Mouse (Mus musculus): ENCODE data around the gene Fbxo2. TPM values are rescaled to one million over a fixed set of nuclear protein-coding genes. Genes with fewer than 3 reads are reported as not detected.
A peak's percentile ranks its signal among the peaks of the same experiment; 100 is the strongest.

The Fbxo2 gene
- polyA plus RNA-seq, 1 experiment from 2014 or later = 1.9 TPM

DNA sequence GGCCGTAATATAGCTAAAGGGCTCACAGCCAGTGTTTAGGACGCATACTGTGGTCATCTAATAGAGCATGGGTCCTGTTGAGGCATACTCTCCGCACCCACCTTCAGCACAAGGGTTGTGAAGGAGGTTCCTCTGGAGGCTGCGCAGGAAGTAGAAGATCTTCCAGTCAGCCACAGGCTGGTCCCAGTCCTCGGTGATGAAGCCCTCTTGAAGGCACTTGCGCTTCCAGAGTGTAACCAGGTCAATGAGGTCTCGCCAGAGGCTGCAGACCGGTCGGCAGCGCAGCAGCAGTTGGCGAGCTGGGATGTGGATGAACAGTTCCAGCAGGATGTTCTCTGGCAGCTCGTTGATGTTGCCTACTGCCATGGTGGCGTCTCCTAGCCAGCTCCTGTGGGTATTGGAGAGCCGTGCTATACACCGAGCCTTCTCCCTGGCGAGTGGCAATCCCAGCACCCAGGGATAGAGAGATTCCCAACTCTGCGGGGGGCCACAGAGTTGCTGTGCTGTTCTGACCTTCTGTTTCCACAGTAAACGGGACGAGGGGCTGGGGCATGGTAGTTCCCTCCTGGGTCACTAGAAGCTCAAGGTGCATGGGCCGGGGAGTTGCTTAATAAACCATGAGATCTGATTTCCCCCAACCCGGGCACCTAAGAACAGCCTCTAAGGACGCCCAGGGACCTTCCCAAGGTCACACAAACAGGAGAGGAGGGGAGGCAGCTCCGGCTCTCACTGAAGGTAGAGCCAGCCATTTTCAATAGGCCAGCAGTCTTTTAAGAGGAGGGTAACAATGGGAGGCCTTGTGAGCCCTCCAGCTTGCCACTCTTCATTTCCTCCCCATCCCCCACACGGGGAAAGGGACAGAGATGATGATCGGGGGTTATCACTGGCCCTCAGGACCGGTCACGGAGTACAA lies 1.7 kb upstream of the Fbxo2 start:
- ATAC-seq (replicated peaks; ENCODE audit: insufficient number of reproducible peaks, low FRiP score, low TSS enrichment, low read depth) = no peak
- no peak for DNase-seq (ENCODE audit: low spot score)
- no peaks in the 10 kb centered on the region for H3K9me3 ChIP-seq (replicated peaks; ENCODE audit: control insufficient read depth, low read length)
- peak overlapping the region; percentile 72 for H3K9ac ChIP-seq (replicated peaks; ENCODE audit: low read length)
- peak overlapping the region; percentile 63 for H3K4me3 ChIP-seq (ENCODE audit: low read depth, low read length)
- no peak overlapping the region; the same call in 1 of the 2 replicates for H3K27ac ChIP-seq (replicated peaks; ENCODE audit: low read depth, low read length)
- 27% methylated on average over 27 of the region's 27 CpGs for WGBS
- H3K4me2 ChIP-seq (ENCODE audit: low read depth, low read length) = peak overlapping the region; percentile 97
- peaks cover 31% of the 10 kb centered on the region for H3K27me3 ChIP-seq (ENCODE audit: control insufficient read depth, insufficient read depth, low read length)
- H3K4me1 ChIP-seq (ENCODE audit: control insufficient read depth, insufficient read depth, low read length) = no peaks in the 10 kb centered on the region; the same call in 1 of the 2 replicates
- H3K36me3 ChIP-seq (replicated peaks; ENCODE audit: control insufficient read depth, insufficient read depth, low read depth, low read length) = no peaks in the 10 kb centered on the region; the same call in 1 of the 2 replicates

GRCm38 (mm10) chr4:148159544-148160435 lies 631 bp upstream of the Fbxo2 start:
- Histone ChIP-seq H3K4me2 (ENCODE audit: low read depth, low read length) (peak overlapping the region; percentile 97), H3K9ac (replicated peaks; ENCODE audit: low read length) (peak overlapping the region; percentile 72), H3K9me3 (replicated peaks; ENCODE audit: control insufficient read depth, low read length) (no peaks in the 10 kb centered on the region), H3K4me1 (ENCODE audit: control insufficient read depth, insufficient read depth, low read length) (no peaks in the 10 kb centered on the region; the same call in none of the 2 replicates), H3K36me3 (replicated peaks; ENCODE audit: control insufficient read depth, insufficient read depth, low read depth, low read length) (no peaks in the 10 kb centered on the region; the same call in 1 of the 2 replicates), H3K4me3 (ENCODE audit: low read depth, low read length) (peak overlapping the region; percentile 63), H3K27ac (replicated peaks; ENCODE audit: low read depth, low read length) (peak overlapping the region; percentile 38; the same call in 1 of the 2 replicates), H3K27me3 (ENCODE audit: control insufficient read depth, insufficient read depth, low read length) (peaks cover 41% of the 10 kb centered on the region)
- peak; percentile 95 for DNase-seq (ENCODE audit: low spot score)
- under 1% methylated on average over 49 of the region's 55 CpGs for WGBS
- peak; percentile 89 for ATAC-seq (replicated peaks; ENCODE audit: insufficient number of reproducible peaks, low FRiP score, low TSS enrichment, low read depth)

GRCm38 (mm10) chr4:148164002-148164439 lies 3.6 kb downstream of the Fbxo2 start:
- no peak overlapping the region for H3K27ac ChIP-seq (replicated peaks; ENCODE audit: low read depth, low read length)
- H3K4me1 ChIP-seq (ENCODE audit: control insufficient read depth, insufficient read depth, low read length) = no peaks in the 10 kb centered on the region; the same call in none of the 2 replicates
- no peaks in the 10 kb centered on the region for H3K9me3 ChIP-seq (replicated peaks; ENCODE audit: control insufficient read depth, low read length)
- ATAC-seq (replicated peaks; ENCODE audit: insufficient number of reproducible peaks, low FRiP score, low TSS enrichment, low read depth) (no peak), DNase-seq (ENCODE audit: low spot score) (peak; percentile 73)
- H3K27me3 ChIP-seq (ENCODE audit: control insufficient read depth, insufficient read depth, low read length) = peaks cover 62% of the 10 kb centered on the region
- peak overlapping the region; percentile 37 for H3K4me2 ChIP-seq (ENCODE audit: low read depth, low read length)
- no peak overlapping the region for H3K9ac ChIP-seq (replicated peaks; ENCODE audit: low read length)
- 1% methylated on average over 29 of the region's 29 CpGs for whole genome bisulfite sequencing
- no peaks in the 10 kb centered on the region for H3K36me3 ChIP-seq (replicated peaks; ENCODE audit: control insufficient read depth, insufficient read depth, low read depth, low read length)
- peak overlapping the region; percentile 14; the same call in 1 of the 2 replicates for H3K4me3 ChIP-seq (ENCODE audit: low read depth, low read length)

GRCm38 (mm10) chr4:148164461-148164860 lies 4.0 kb downstream of the Fbxo2 start:
- Histone ChIP-seq H3K4me1 (ENCODE audit: control insufficient read depth, insufficient read depth, low read length) (no peaks in the 10 kb centered on the region; the same call in none of the 2 replicates), H3K4me2 (ENCODE audit: low read depth, low read length) (no peak overlapping the region; the same call in 1 of the 2 replicates), H3K9me3 (replicated peaks; ENCODE audit: control insufficient read depth, low read length) (no peaks in the 10 kb centered on the region), H3K4me3 (ENCODE audit: low read depth, low read length) (no peak overlapping the region), H3K9ac (replicated peaks; ENCODE audit: low read length) (no peak overlapping the region), H3K36me3 (replicated peaks; ENCODE audit: control insufficient read depth, insufficient read depth, low read depth, low read length) (no peaks in the 10 kb centered on the region), H3K27ac (replicated peaks; ENCODE audit: low read depth, low read length) (no peak overlapping the region), H3K27me3 (ENCODE audit: control insufficient read depth, insufficient read depth, low read length) (peaks cover 63% of the 10 kb centered on the region)
- no peak for DNase-seq (ENCODE audit: low spot score)
- WGBS = 1% methylated on average over 16 of the region's 16 CpGs
- ATAC-seq (replicated peaks; ENCODE audit: insufficient number of reproducible peaks, low FRiP score, low TSS enrichment, low read depth) = no peak

DNA sequence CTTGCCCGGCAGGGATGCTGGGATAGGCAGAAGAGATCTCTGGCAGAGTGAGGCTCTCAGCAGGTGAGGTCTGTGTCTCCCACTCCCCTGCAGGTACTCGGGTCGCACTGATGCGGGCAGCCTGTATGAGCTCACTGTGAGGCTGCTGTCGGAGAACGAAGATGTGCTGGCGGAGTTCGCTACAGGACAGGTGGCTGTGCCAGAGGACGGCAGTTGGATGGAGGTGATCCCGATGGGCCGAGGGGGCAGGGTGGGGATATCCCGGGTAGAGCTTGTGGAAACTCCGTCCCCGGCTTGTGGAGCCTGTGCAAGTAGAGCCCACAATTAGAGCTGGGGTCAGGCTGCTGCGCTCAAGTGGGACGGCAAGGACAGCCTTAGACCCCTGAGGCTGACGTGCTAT lies 5.1 kb downstream of the Fbxo2 start:
- Histone ChIP-seq H3K9me3 (replicated peaks; ENCODE audit: control insufficient read depth, low read length) (no peaks in the 10 kb centered on the region), H3K36me3 (replicated peaks; ENCODE audit: control insufficient read depth, insufficient read depth, low read depth, low read length) (no peaks in the 10 kb centered on the region), H3K4me2 (ENCODE audit: low read depth, low read length) (no peak overlapping the region), H3K4me1 (ENCODE audit: control insufficient read depth, insufficient read depth, low read length) (no peaks in the 10 kb centered on the region; the same call in none of the 2 replicates), H3K27me3 (ENCODE audit: control insufficient read depth, insufficient read depth, low read length) (peaks cover 64% of the 10 kb centered on the region), H3K4me3 (ENCODE audit: low read depth, low read length) (no peak overlapping the region), H3K9ac (replicated peaks; ENCODE audit: low read length) (no peak overlapping the region), H3K27ac (replicated peaks; ENCODE audit: low read depth, low read length) (no peak overlapping the region)
- 5% methylated on average over 17 of the region's 17 CpGs for WGBS
- DNase-seq (ENCODE audit: low spot score) (no peak), ATAC-seq (replicated peaks; ENCODE audit: insufficient number of reproducible peaks, low FRiP score, low TSS enrichment, low read depth) (no peak)

DNA sequence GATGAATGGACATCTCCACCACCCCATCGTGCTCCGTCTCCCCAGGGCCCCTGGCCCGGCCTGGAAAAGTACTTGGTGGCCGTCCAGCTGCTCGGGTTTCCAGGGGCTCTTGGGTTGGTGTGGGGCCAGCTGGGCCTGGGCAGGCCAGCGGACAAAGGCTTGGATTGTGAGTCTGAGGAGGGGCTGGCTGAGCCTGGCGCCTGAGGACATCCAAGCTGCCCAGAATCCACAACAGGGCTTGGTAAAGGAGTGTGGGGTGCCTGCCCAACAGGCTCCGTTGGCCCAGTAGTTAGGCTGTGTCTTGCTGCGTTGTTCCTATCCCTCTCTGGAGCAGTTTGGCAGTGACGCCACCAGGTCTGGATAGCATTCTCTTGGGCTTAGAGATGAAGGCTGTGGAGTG lies 6.0 kb downstream of the Fbxo2 start:
- H3K9me3 ChIP-seq (replicated peaks; ENCODE audit: control insufficient read depth, low read length) = no peaks in the 10 kb centered on the region
- no peaks in the 10 kb centered on the region; the same call in 1 of the 2 replicates for H3K4me1 ChIP-seq (ENCODE audit: control insufficient read depth, insufficient read depth, low read length)
- DNase-seq (ENCODE audit: low spot score) = no peak
- H3K4me2 ChIP-seq (ENCODE audit: low read depth, low read length) = no peak overlapping the region; the same call in 1 of the 2 replicates
- peaks cover 55% of the 10 kb centered on the region for H3K27me3 ChIP-seq (ENCODE audit: control insufficient read depth, insufficient read depth, low read length)
- no peak overlapping the region for H3K9ac ChIP-seq (replicated peaks; ENCODE audit: low read length)
- 4% methylated on average over 10 of the region's 10 CpGs for WGBS
- no peak overlapping the region for H3K27ac ChIP-seq (replicated peaks; ENCODE audit: low read depth, low read length)
- 0 out of 2 replicates have a peak overlapping the region, but pooled peaks have one; percentile 5 for H3K4me3 ChIP-seq (ENCODE audit: low read depth, low read length)
- H3K36me3 ChIP-seq (replicated peaks; ENCODE audit: control insufficient read depth, insufficient read depth, low read depth, low read length) = no peaks in the 10 kb centered on the region
- no peak for ATAC-seq (replicated peaks; ENCODE audit: insufficient number of reproducible peaks, low FRiP score, low TSS enrichment, low read depth)

DNA sequence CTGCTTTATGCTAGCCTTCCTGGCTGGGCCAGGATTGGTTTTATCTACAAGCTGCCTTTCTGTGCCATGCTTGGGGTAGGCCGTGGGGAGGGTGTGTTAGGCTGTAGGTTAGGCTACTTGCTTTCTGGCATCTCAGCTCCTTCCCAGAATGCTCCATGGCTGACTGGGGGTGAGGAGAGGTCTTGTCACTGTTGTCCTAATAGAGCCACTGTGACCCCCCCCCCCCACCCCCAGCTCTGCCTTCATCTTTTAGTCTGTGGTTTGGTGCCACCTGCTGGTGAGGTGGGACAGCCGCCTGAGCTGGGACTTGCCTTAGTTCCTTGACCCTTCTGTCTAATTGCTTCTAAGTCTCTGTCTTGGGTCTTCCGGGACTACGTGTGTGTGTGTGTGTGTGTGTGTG lies 6.6 kb downstream of the Fbxo2 start:
- Histone ChIP-seq H3K4me2 (ENCODE audit: low read depth, low read length) (no peak overlapping the region), H3K36me3 (replicated peaks; ENCODE audit: control insufficient read depth, insufficient read depth, low read depth, low read length) (no peaks in the 10 kb centered on the region), H3K9ac (replicated peaks; ENCODE audit: low read length) (no peak overlapping the region), H3K27me3 (ENCODE audit: control insufficient read depth, insufficient read depth, low read length) (peaks cover 50% of the 10 kb centered on the region), H3K27ac (replicated peaks; ENCODE audit: low read depth, low read length) (no peak overlapping the region), H3K9me3 (replicated peaks; ENCODE audit: control insufficient read depth, low read length) (no peaks in the 10 kb centered on the region), H3K4me1 (ENCODE audit: control insufficient read depth, insufficient read depth, low read length) (no peaks in the 10 kb centered on the region; the same call in 1 of the 2 replicates), H3K4me3 (ENCODE audit: low read depth, low read length) (0 out of 2 replicates have a peak overlapping the region, but pooled peaks have one; percentile 5)
- 23% methylated on average over 4 of the region's 4 CpGs for WGBS
- ATAC-seq (replicated peaks; ENCODE audit: insufficient number of reproducible peaks, low FRiP score, low TSS enrichment, low read depth) = no peak
- DNase-seq (ENCODE audit: low spot score) = peak; percentile 69
